Mouse (Mus musculus) liver, embryonic 14.5 days (tissue): ENCODE results near the gene Fhod1. TPM values are rescaled to one million over a fixed set of nuclear protein-coding genes. Genes with fewer than 3 reads are reported as not detected.

ENCODE experiments used
- ATAC-seq: fragments of 200-750 bp; cut with Nextera tagmentation; 2 replicates; pipeline ENCODE4 v1.8.0; 2017; ENCODE audit warnings: moderate number of reproducible peaks, mild to moderate bottlenecking, moderate library complexity; ENCODE audit not compliant: insufficient read depth
- DNase-seq, 3 experiments: peaks; one replicate each; pipeline ENCODE4 v3.0.0-alpha.2; 2012 to 2013; ENCODE audit warnings: low read depth in 3 of 3, low spot score in 3 of 3
- H3K27ac ChIP-seq: fragments of 300-500 bp; sonication (generic); 2 replicates; pipeline ENCODE4 v1.5.1; 2014; ENCODE audit warnings: moderate library complexity, mild to moderate bottlenecking, control low read depth, inconsistent platforms
- H3K27me3 ChIP-seq: fragments of 300-500 bp; sonication (generic); 2 replicates; pipeline ENCODE4 v1.6.1; 2014; ENCODE audit warnings: mild to moderate bottlenecking, low read length, moderate library complexity; ENCODE audit not compliant: control insufficient read depth, insufficient read depth
- H3K36me3 ChIP-seq: fragments of 300-500 bp; sonication (generic); replicated peaks from 2 replicates; pipeline ENCODE4 v1.6.1; 2014; ENCODE audit warnings: low read depth; ENCODE audit not compliant: control insufficient read depth, insufficient read depth
- H3K4me1 ChIP-seq, 2 experiments: fragments of 200-500 bp in 1 of 2; fragments of 300-500 bp in 1 of 2; sonication (generic) in 1 of 2; replicated peaks; 2 replicates each; pipeline ENCODE4 v1.6.1; 2012 to 2014; ENCODE audit warnings: antibody characterized with exemption in 1 of 2, inconsistent platforms in 1 of 2, low read length in 1 of 2; ENCODE audit not compliant: control insufficient read depth in 2 of 2, insufficient read depth in 2 of 2
- H3K4me2 ChIP-seq: fragments of 300-500 bp; sonication (generic); 2 replicates; pipeline ENCODE4 v1.6.1; 2014; ENCODE audit warnings: low read depth, mild to moderate bottlenecking, control low read depth, moderate library complexity
- H3K4me3 ChIP-seq, 2 experiments: fragments of 200-500 bp in 1 of 2; fragments of 300-500 bp in 1 of 2; sonication (generic) in 1 of 2; 2 replicates each; pipeline ENCODE4 v1.5.1; 2012 to 2014; ENCODE audit warnings: low read depth in 2 of 2, low read length in 2 of 2, mild to moderate bottlenecking in 2 of 2, control low read depth in 1 of 2, inconsistent platforms in 1 of 2, moderate library complexity in 1 of 2; ENCODE audit not compliant: insufficient read depth in 1 of 2
- H3K9ac ChIP-seq: fragments of 300-500 bp; sonication (generic); replicated peaks from 2 replicates; pipeline ENCODE4 v1.6.1; 2014; ENCODE audit warnings: mild to moderate bottlenecking, control low read depth, moderate library complexity
- H3K9me3 ChIP-seq: fragments of 300-500 bp; sonication (generic); 2 replicates; pipeline ENCODE4 v1.6.1; 2016; ENCODE audit warnings: low read length, mixed read lengths; ENCODE audit not compliant: control insufficient read depth
- CTCF ChIP-seq: IDR thresholded peaks from 2 replicates; pipeline ENCODE4 v1.5.1; 2016; ENCODE audit warnings: antibody characterized with exemption, low read depth, control low read depth
- EP300 ChIP-seq: IDR thresholded peaks from 2 replicates; pipeline ENCODE4 v1.6.1; 2016; ENCODE audit warnings: antibody characterized with exemption, low read depth
- WGBS: fragments of 180-500 bp; shearing (Covaris S2); extraction: QIAGEN DNeasy Blood & Tissue Kit; methylation state at CpG from one replicate; pipeline ENCODE4 v1.1.7; 2014; ENCODE audit not compliant: insufficient replicate concordance; 5-methylcytosine and 5-hydroxymethylcytosine counted together
- polyA plus RNA-seq, 2 experiments: library from polyadenylated mRNA; depleted of rRNA in 1 of 2; stranded (reverse) in 1 of 2; unstranded in 1 of 2; fragments of >200 nt; fragmentation: Nextera tagmentation in 1 of 2; extraction: Ambion mirVana in 1 of 2; gene quantifications; 2 replicates each; pipeline versions ENCODE4 v1.2.1 to v1.2.3; 2012 to 2014

The Fhod1 gene
- polyA plus RNA-seq, 2 experiments = 0.42 to 4.4 TPM

- Histone ChIP-seq H3K4me2 (peak within 1 kb of the TSS; percentile 99), H3K9me3 (no peaks in the 10 kb centered on the region), H3K27me3 (no peaks in the 10 kb centered on the region), H3K36me3 (peaks cover 24% of the 10 kb centered on the region), H3K4me3 (peak within 1 kb of the TSS; percentile 97 to 98), H3K27ac (peak within 1 kb of the TSS; percentile 97), H3K9ac (peak within 1 kb of the TSS; percentile 95), H3K4me1 (peaks cover 25 to 33% of the 10 kb centered on the region in 2 experiments)
- WGBS = 25% methylated on average over 11 of the region's 11 CpGs
- DNase-seq (no peak), ATAC-seq (no peak)
- TF ChIP-seq CTCF = no peak
- no peak for TF ChIP-seq EP300
These were observed 51.7 kb downstream of the Fhod1 start, which contains the start of gene Exoc3l for GRCm38 (mm10) chr8:105295895-105296573. Gene Exoc3l (minus strand): TSS chr8:105296101.

DNA sequence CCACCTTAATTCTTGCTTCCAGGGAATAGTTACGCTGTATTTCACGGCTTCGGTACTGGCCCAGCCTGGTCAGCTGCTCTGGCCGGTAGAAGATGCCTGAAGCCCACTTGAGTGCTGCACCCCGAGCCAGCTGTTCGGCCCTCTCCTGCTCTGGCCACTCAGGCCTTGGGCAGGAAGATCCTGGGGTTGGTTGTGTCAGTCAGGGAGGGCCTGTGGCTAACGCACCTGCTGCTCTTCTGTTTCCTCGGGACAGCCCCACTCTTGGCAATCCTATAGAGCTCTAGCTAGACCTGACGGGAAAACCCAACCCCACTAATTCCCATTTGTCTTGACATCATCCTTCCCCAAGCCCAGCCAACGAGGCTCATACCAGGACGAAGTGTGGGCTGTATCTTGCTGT is 52.5 kb downstream of the Fhod1 start:
- Histone ChIP-seq H3K27me3 (peaks cover 6% of the 10 kb centered on the region), H3K4me2 (no peak overlapping the region), H3K36me3 (peaks cover 16% of the 10 kb centered on the region), H3K4me3 (0 out of 4 replicates have a peak overlapping the region, but pooled peaks of 1 of the 2 experiments have one; percentile 4), H3K9me3 (no peaks in the 10 kb centered on the region), H3K27ac (no peak overlapping the region), H3K4me1 (peaks cover 18 to 27% of the 10 kb centered on the region in 2 experiments), H3K9ac (no peak overlapping the region)
- DNase-seq (no peak), ATAC-seq (no peak)
- TF ChIP-seq EP300 (no peak), CTCF (no peak)
- 54% methylated on average over 11 of the region's 11 CpGs for WGBS

GRCm38 (mm10) chr8:105294776-105295175 is 53.0 kb downstream of the Fhod1 start:
- TF ChIP-seq EP300 (no peak), CTCF (no peak)
- Histone ChIP-seq H3K9me3 (no peaks in the 10 kb centered on the region), H3K4me1 (peaks cover 18 to 29% of the 10 kb centered on the region in 2 experiments), H3K9ac (no peak overlapping the region), H3K27ac (no peak overlapping the region), H3K4me2 (0 out of 2 replicates have a peak overlapping the region, but pooled peaks have one; percentile 6), H3K36me3 (peaks cover 12% of the 10 kb centered on the region), H3K27me3 (peaks cover 11% of the 10 kb centered on the region), H3K4me3 (no peak overlapping the region)
- no peak for ATAC-seq
- WGBS = 74% methylated on average over 9 of the region's 9 CpGs
- no peak for DNase-seq

GRCm38 (mm10) chr8:105293405-105293804 is 54.3 kb downstream of the Fhod1 start:
- peaks cover under 1% of the 10 kb centered on the region; the same call in 1 of the 2 replicates for H3K36me3 ChIP-seq
- no peak for DNase-seq
- H3K27me3 ChIP-seq = peaks cover 12% of the 10 kb centered on the region
- H3K4me3 ChIP-seq = no peak overlapping the region
- H3K4me1 ChIP-seq = peaks cover 20 to 29% of the 10 kb centered on the region in 2 experiments
- H3K4me2 ChIP-seq = no peak overlapping the region
- no peak overlapping the region for H3K27ac ChIP-seq
- TF ChIP-seq CTCF (no peak), EP300 (no peak)
- WGBS = 81% methylated on average over 19 of the region's 19 CpGs
- no peaks in the 10 kb centered on the region for H3K9me3 ChIP-seq
- no peak for ATAC-seq
- H3K9ac ChIP-seq = no peak overlapping the region

- no peak overlapping the region for H3K9ac ChIP-seq
- H3K36me3 ChIP-seq = no peaks in the 10 kb centered on the region
- H3K4me2 ChIP-seq = no peak overlapping the region
- 73% methylated on average over 7 of the region's 7 CpGs for WGBS
- no peak overlapping the region for H3K4me3 ChIP-seq
- ATAC-seq (no peak), DNase-seq (no peak)
- no peaks in the 10 kb centered on the region for H3K9me3 ChIP-seq
- H3K27ac ChIP-seq = no peak overlapping the region
- TF ChIP-seq EP300 (no peak), CTCF (no peak)
- H3K27me3 ChIP-seq = peaks cover 12% of the 10 kb centered on the region
- peaks cover 20 to 29% of the 10 kb centered on the region in 2 experiments for H3K4me1 ChIP-seq
These were observed 55.3 kb downstream of the Fhod1 start for GRCm38 (mm10) chr8:105292471-105292870.
